Mouse (Mus musculus) CH12.LX (cell line): ENCODE data around the gene Foxn1. TPM values are rescaled to one million over a fixed set of nuclear protein-coding genes. Genes with fewer than 3 reads are reported as not detected.

Experiments used
- DNase-seq: peaks from one replicate; pipeline ENCODE4 v3.0.0-alpha.2; 2013; ENCODE audit errors: extremely low read depth
- H3K27ac ChIP-seq: 2 replicates; pipeline ENCODE4 v1.5.1; 2012; ENCODE audit warnings: low read depth, mild to moderate bottlenecking, control low read depth, moderate library complexity; ENCODE audit not compliant: insufficient read depth
- H3K27me3 ChIP-seq: replicated peaks from 2 replicates; pipeline ENCODE3; 2012; ENCODE audit warnings: inconsistent platforms
- H3K36me3 ChIP-seq, 2 experiments: replicated peaks in 1 of 2; 2 replicates each; pipeline versions ENCODE3 to v1.6.1; 2012; ENCODE audit warnings: inconsistent platforms in 1 of 2, low read length in 1 of 2, mild to moderate bottlenecking in 1 of 2, mixed read lengths in 1 of 2, moderate library complexity in 1 of 2; ENCODE audit not compliant: control insufficient read depth in 1 of 2, insufficient read depth in 1 of 2
- H3K4me1 ChIP-seq, 2 experiments: 2 replicates each; pipeline ENCODE4 v1.6.1; 2012; ENCODE audit warnings: inconsistent platforms in 1 of 2, moderate library complexity in 1 of 2; ENCODE audit not compliant: insufficient read depth in 2 of 2, control insufficient read depth in 1 of 2
- H3K4me2 ChIP-seq: 2 replicates; pipeline ENCODE4 v1.6.1; 2012; ENCODE audit warnings: low read depth, mild to moderate bottlenecking, control low read depth; ENCODE audit not compliant: poor library complexity, insufficient read depth, severe bottlenecking
- H3K4me3 ChIP-seq, 3 experiments: fragments of 150-350 bp in 1 of 3; sonication (generic) in 1 of 3; replicated peaks in 1 of 3; 2 replicates each; pipeline versions ENCODE3 to v1.5.1; 2011 to 2012; ENCODE audit warnings: low read depth in 2 of 3, low read length in 2 of 3, mild to moderate bottlenecking in 2 of 3, moderate library complexity in 2 of 3, control low read depth in 1 of 3, improper control_type of control experiment in 1 of 3, inconsistent platforms in 1 of 3, mixed read lengths in 1 of 3; ENCODE audit not compliant: poor library complexity in 1 of 3
- H3K79me2 ChIP-seq: replicated peaks from 2 replicates; pipeline ENCODE4 v1.6.1; 2012; ENCODE audit warnings: mild to moderate bottlenecking, moderate library complexity; ENCODE audit not compliant: control insufficient read depth, poor library complexity, insufficient read depth, severe bottlenecking; ENCODE audit errors: extremely low read depth
- H3K9ac ChIP-seq: 2 replicates; pipeline ENCODE4 v1.6.1; 2012; ENCODE audit warnings: low read depth, mild to moderate bottlenecking, control low read depth, moderate library complexity; ENCODE audit not compliant: insufficient read depth
- H3K9me3 ChIP-seq: replicated peaks from 2 replicates; pipeline ENCODE3; 2012; ENCODE audit warnings: low read length, inconsistent platforms, mixed read lengths
- CTCF ChIP-seq, 2 experiments: IDR thresholded peaks in 1 of 2; conservative IDR thresholded peaks in 1 of 2; 2 replicates each; pipeline ENCODE4 v1.5.1; 2011 to 2012; ENCODE audit warnings: low read depth in 2 of 2, low read length in 2 of 2, improper control_type of control experiment in 1 of 2, inconsistent platforms in 1 of 2, mild to moderate bottlenecking in 1 of 2, moderate library complexity in 1 of 2
- ELF1 ChIP-seq: IDR thresholded peaks from 2 replicates; pipeline ENCODE4 v1.6.1; 2014; ENCODE audit warnings: low read depth, mild to moderate bottlenecking, inconsistent platforms, low read length, improper control_type of control experiment
- IRF4 ChIP-seq: IDR thresholded peaks from 2 replicates; pipeline ENCODE4 v1.6.1; 2014; ENCODE audit warnings: low read depth, mild to moderate bottlenecking, inconsistent platforms, low read length, improper control_type of control experiment
- KAT2A ChIP-seq: IDR thresholded peaks from 2 replicates; pipeline ENCODE4 v1.6.1; 2012; ENCODE audit warnings: low read length, improper control_type of control experiment, inconsistent platforms; ENCODE audit not compliant: insufficient replicate concordance
- MXI1 ChIP-seq: IDR thresholded peaks from 2 replicates; pipeline ENCODE4 v1.6.1; 2011; ENCODE audit warnings: mild to moderate bottlenecking, low read depth, low read length, improper control_type of control experiment
- PAX5 ChIP-seq: IDR thresholded peaks from 2 replicates; pipeline ENCODE4 v1.6.1; 2012; ENCODE audit warnings: low read length, inconsistent platforms, mixed read lengths
- RAD21 ChIP-seq: IDR thresholded peaks from 2 replicates; pipeline ENCODE4 v1.6.1; 2011; ENCODE audit warnings: low read depth, mild to moderate bottlenecking, low read length, improper control_type of control experiment, moderate library complexity
- TCF12 ChIP-seq: IDR thresholded peaks from 2 replicates; pipeline ENCODE4 v1.6.1; 2014; ENCODE audit warnings: low read depth, mild to moderate bottlenecking, inconsistent platforms, low read length, improper control_type of control experiment
- ZC3H11A ChIP-seq: IDR thresholded peaks from 2 replicates; pipeline ENCODE4 v1.6.1; 2012; ENCODE audit warnings: low read depth, mild to moderate bottlenecking, inconsistent platforms, low read length, improper control_type of control experiment
- ZNF384 ChIP-seq: IDR thresholded peaks from 2 replicates; pipeline ENCODE4 v1.6.1; 2012; ENCODE audit warnings: low read depth, low read length, improper control_type of control experiment, inconsistent platforms
- dilution Hi-C: fragments of 300-500 bp; cut with MboI; formaldehyde crosslinking; loops from 2 replicates; pipeline ENCODE4 v1.14.3; 2020; ENCODE audit warnings: low sequenced_read_pairs; ENCODE audit not compliant: extremely low pct_unique_long_range_greater_than_20kb, extremely low pct_ligation_motif_present
- in situ Hi-C: fragments of 300-500 bp; cut with MboI; formaldehyde crosslinking; loops from 3 replicates; pipeline ENCODE4 v1.14.3; 2019; ENCODE audit warnings: low sequenced_read_pairs, low pct_ligation_motif_present, low pct_unique_long_range_greater_than_20kb, mixed read lengths
- polyA plus RNA-seq: library from polyadenylated mRNA; unstranded; fragments of >175 nt; gene quantifications from 2 replicates; pipeline ENCODE4 v1.2.1, GENCODE M21; 2012; ENCODE audit warnings: low read depth; ENCODE audit not compliant: insufficient read length
- total RNA-seq, 2 experiments: library from RNA; depleted of rRNA; stranded (reverse); fragments of 300-350 nt in 1 of 2; fragments of >200 nt in 1 of 2; gene quantifications; 2 replicates each; pipeline ENCODE4 v1.2.3; 2012 to 2014

The Foxn1 gene
- total and polyA plus RNA-seq, 3 experiments, result not detected

GRCm38 (mm10) chr11:78385776-78386175 is 582 bp downstream of the Foxn1 start:
- TF ChIP-seq ELF1 (no peak), ZC3H11A (no peak)
- peaks cover 2 to 22% of the 10 kb centered on the region in 2 experiments; a peak in 3 of 4 replicates for H3K4me1 ChIP-seq
- H3K36me3 ChIP-seq, result no peaks in the 10 kb centered on the region
- in situ Hi-C loops (no loop called here), dilution Hi-C loops (no loop called here)
- H3K9ac ChIP-seq, result no peak overlapping the region
- H3K9me3 ChIP-seq, result no peaks in the 10 kb centered on the region
- H3K4me3 ChIP-seq, result no peak overlapping the region
- peaks cover 11% of the 10 kb centered on the region for H3K27me3 ChIP-seq
- no peak overlapping the region for H3K27ac ChIP-seq
- DNase-seq, result no peak
- H3K4me2 ChIP-seq, result no peak overlapping the region
- H3K79me2 ChIP-seq, result no peaks in the 10 kb centered on the region

- no peak overlapping the region for H3K9ac ChIP-seq
- in situ Hi-C loops, result no loop called here
Observed at GRCm38 (mm10) chr11:78382701-78383100, 3.7 kb downstream of the Foxn1 start.

GRCm38 (mm10) chr11:78382286-78382685 is 4.1 kb downstream of the Foxn1 start:
- Histone ChIP-seq H3K27ac (no peak overlapping the region), H3K4me3 (no peak overlapping the region), H3K4me1 (peaks cover 2 to 22% of the 10 kb centered on the region in 2 experiments; a peak in 3 of 4 replicates), H3K36me3 (no peaks in the 10 kb centered on the region), H3K4me2 (no peak overlapping the region), H3K27me3 (peaks cover 30% of the 10 kb centered on the region), H3K9ac (no peak overlapping the region), H3K79me2 (no peaks in the 10 kb centered on the region), H3K9me3 (no peaks in the 10 kb centered on the region)
- in situ Hi-C loops, result no loop called here
- DNase-seq, result no peak
- dilution Hi-C loops, result no loop called here
- TF ChIP-seq CTCF (conservative IDR thresholded peaks at IDR 0.05 in 1 of 2, IDR thresholded peaks at IDR 0.05 in 1 of 2; ENCODE audit: low read depth in 2 of 2, low read length in 2 of 2) (no peak), RAD21 (no peak), KAT2A (no peak)

More at GRCm38 (mm10) chr11:78382701-78383100, 3.7 kb downstream of the Foxn1 start:
- H3K27ac ChIP-seq, result no peak overlapping the region
- DNase-seq, result no peak
- TF ChIP-seq ZNF384, result no peak
- peaks cover 30% of the 10 kb centered on the region for H3K27me3 ChIP-seq
- H3K4me3 ChIP-seq, result no peak overlapping the region
- peaks cover 2 to 22% of the 10 kb centered on the region in 2 experiments; a peak in 3 of 4 replicates for H3K4me1 ChIP-seq
- dilution Hi-C loops, result no loop called here
- no peaks in the 10 kb centered on the region for H3K9me3 ChIP-seq
- no peak overlapping the region for H3K4me2 ChIP-seq
- no peaks in the 10 kb centered on the region for H3K36me3 ChIP-seq
- no peaks in the 10 kb centered on the region for H3K79me2 ChIP-seq

GRCm38 (mm10) chr11:78380996-78381395 is 5.4 kb downstream of the Foxn1 start:
- no peak overlapping the region for H3K4me2 ChIP-seq
- H3K4me1 ChIP-seq, result peaks cover 4 to 25% of the 10 kb centered on the region in 2 experiments
- in situ Hi-C loops, result no loop called here
- H3K27me3 ChIP-seq, result peaks cover 30% of the 10 kb centered on the region
- TF ChIP-seq KAT2A, result no peak
- TF ChIP-seq TCF12, result no peak
- no peak for TF ChIP-seq IRF4
- no peak for TF ChIP-seq ZC3H11A
- no peak for TF ChIP-seq PAX5
- TF ChIP-seq CTCF (conservative IDR thresholded peaks at IDR 0.05 in 1 of 2, IDR thresholded peaks at IDR 0.05 in 1 of 2; ENCODE audit: low read depth in 2 of 2, low read length in 2 of 2), result no peak
- TF ChIP-seq MXI1, result no peak
- dilution Hi-C loops, result no loop called here
- H3K36me3 ChIP-seq, result no peaks in the 10 kb centered on the region
- H3K9me3 ChIP-seq, result no peaks in the 10 kb centered on the region
- DNase-seq, result no peak
- no peak overlapping the region for H3K9ac ChIP-seq
- H3K27ac ChIP-seq, result no peak overlapping the region
- H3K4me3 ChIP-seq, result no peak overlapping the region
- no peaks in the 10 kb centered on the region for H3K79me2 ChIP-seq
